In the genomic region with DNA sequence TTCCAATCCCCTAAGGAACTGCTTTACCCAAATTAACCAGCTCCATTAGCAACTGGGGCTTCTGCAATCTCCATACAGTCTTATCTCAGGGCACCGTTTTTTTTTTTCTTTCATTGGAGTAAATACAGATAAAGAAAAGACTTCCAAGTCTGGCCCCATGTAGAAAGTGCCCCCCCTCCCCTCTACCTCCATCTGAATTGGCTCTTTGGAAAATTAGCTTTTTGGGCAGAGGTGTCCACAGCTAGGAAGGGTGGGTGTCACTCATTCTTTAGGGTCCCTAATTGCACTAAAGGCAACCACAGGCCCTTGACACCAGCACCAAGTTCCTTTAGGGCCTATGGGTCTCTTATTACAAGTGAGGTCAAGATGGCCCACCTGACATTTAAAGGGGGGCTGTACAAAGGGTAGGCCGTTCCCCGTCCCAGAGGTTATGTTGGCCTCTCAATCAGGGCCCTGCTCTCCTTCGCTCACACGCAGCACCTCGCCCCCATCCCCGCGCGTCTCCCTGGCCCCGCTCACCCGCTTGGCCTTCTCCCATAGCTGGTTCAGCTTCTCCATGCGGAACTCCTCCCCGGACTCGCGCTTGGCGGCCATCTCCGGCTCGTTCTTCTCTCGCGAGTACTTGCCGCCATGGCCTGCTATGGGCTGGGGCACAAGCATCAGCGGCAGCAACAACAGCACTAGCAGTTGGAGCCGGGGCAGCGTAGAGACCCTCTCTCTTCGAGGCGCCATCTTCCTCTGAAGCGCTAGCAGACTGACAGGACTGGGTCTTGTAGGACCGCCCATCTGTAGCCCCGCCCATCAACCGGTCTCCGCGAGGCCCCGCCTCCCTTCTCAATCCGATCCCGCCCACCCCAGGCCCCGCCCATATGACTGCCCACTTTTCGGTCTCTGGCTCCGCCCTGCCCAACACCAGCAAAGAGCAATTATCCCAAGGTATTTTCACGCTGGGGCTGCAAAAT, we compare ENCODE assay signal across 8 mouse cellular contexts. TPM values are rescaled to one million over a fixed set of nuclear protein-coding genes. Genes with fewer than 3 reads are reported as not detected.
A peak's percentile ranks its signal among the peaks of the same experiment; 100 is the strongest.
DNase-seq lines count a peak whose midpoint lies in the region; ATAC-seq lines count a peak whose summit lies in the region.

A gene (minus strand): TSS at position 807 of the 962 bp plus-strand sequence.

- under 1% methylated on average over 39 of the region's 39 CpGs for WGBS in heart, embryonic 10.5 days
- under 1% methylated on average over 39 of the region's 39 CpGs for WGBS in kidney, embryonic 15.5 days

- peaks cover 28% of the 10 kb centered on the region for H3K4me1 ChIP-seq in heart, embryonic 10.5 days
- H3K4me1 ChIP-seq in kidney, embryonic 15.5 days = peaks cover 26% of the 10 kb centered on the region

- H3K9me3 ChIP-seq in heart, embryonic 10.5 days = no peaks in the 10 kb centered on the region
- no peaks in the 10 kb centered on the region for H3K9me3 ChIP-seq in kidney, embryonic 15.5 days (replicated peaks)

- no peaks in the 10 kb centered on the region for H3K27me3 ChIP-seq in heart, embryonic 10.5 days (ENCODE audit: insufficient read depth, poor library complexity, severe bottlenecking)
- H3K27me3 ChIP-seq in kidney, embryonic 15.5 days = no peaks in the 10 kb centered on the region

- H3K4me3 ChIP-seq in heart, embryonic 10.5 days = peak within 1 kb of the TSS; percentile 80
- H3K4me3 ChIP-seq in kidney, embryonic 15.5 days (replicated peaks) = peak within 1 kb of the TSS; percentile 90

- peak within 1 kb of the TSS; percentile 90 for H3K27ac ChIP-seq in heart, embryonic 10.5 days
- peak within 1 kb of the TSS; percentile 77 for H3K27ac ChIP-seq in kidney, embryonic 15.5 days

- DNase-seq in B cell, adult 2 months = peak; percentile 91 to 92
- peak; percentile 97 for DNase-seq in brain, adult 2 months (ENCODE audit: low read depth, low spot score)
- DNase-seq in heart, embryonic 10.5 days (ENCODE audit: low spot score) = peak; percentile 98
- DNase-seq in liver = peak; percentile 98
- DNase-seq in spleen, postnatal 4 days (ENCODE audit: low spot score in 2 of 2) = peak; percentile 89 to 96

- ATAC-seq in erythroblast, adult 5-6 weeks (replicated peaks; ENCODE audit: low FRiP score, poor library complexity, severe bottlenecking) = peak; percentile 86
- ATAC-seq in kidney, embryonic 15.5 days (replicated peaks; ENCODE audit: low FRiP score) = peak; percentile 95
- peak; percentile 74 for ATAC-seq in monocyte, adult 5-6 weeks (replicated peaks; ENCODE audit: insufficient number of reproducible peaks, low FRiP score, low TSS enrichment, poor library complexity, severe bottlenecking)

- H3K9ac ChIP-seq in kidney, embryonic 15.5 days = peak within 1 kb of the TSS; percentile 62

- peaks cover 24% of the 10 kb centered on the region for H3K36me3 ChIP-seq in heart, embryonic 10.5 days
- H3K36me3 ChIP-seq in kidney, embryonic 15.5 days = peaks cover 24% of the 10 kb centered on the region

- H3K4me2 ChIP-seq in kidney, embryonic 15.5 days = peak within 1 kb of the TSS; percentile 70

RNA-seq across cellular contexts. Expression of the gene that starts here (rescaled TPM):
- 6.5 and 7.5 TPM in 2 replicates for total RNA-seq in erythroblast, adult 5-6 weeks (2015; ENCODE audit: low replicate concordance)
- 10.0 and 17.0 TPM in 2 replicates for total RNA-seq in erythroblast, adult 5-6 weeks (2017; ENCODE audit: low replicate concordance)
- polyA plus RNA-seq in heart, embryonic 10.5 days (2016; fragmentation: Nextera tagmentation; extraction: Ambion mirVana) = 114 and 121 TPM in 2 replicates
- polyA plus RNA-seq in kidney, embryonic 15.5 days (2015; fragmentation: Nextera tagmentation; extraction: Ambion mirVana) = 174 and 196 TPM in 2 replicates
- total RNA-seq in monocyte, adult 5-6 weeks (2017) = 61.2 to 83.5 TPM (median 62.8 TPM) in 3 replicates

Comparison
In these comparisons a context has a peak if more than half of its experiments do, and no peak if none do; other contexts are left out.
1. Peak in every context shown above with its lines: DNase-seq, ATAC-seq, H3K4me3 ChIP-seq and H3K27ac ChIP-seq.